Mouse (Mus musculus): ENCODE results near the gene Slc6a6.

Gene Slc6a6

GRCm38 (mm10) chr6:91704446-91704845 lies 20.6 kb downstream of the Slc6a6 start:
- no peak for DNase-seq

GRCm38 (mm10) chr6:91705651-91706050 lies 21.8 kb downstream of the Slc6a6 start:
- DNase-seq = no peak

GRCm38 (mm10) chr6:91706072-91706776 lies 22.4 kb downstream of the Slc6a6 start:
- no peak for DNase-seq

- peak; percentile 72 to 75 for DNase-seq
Measured at GRCm38 (mm10) chr6:91707276-91707885, 23.5 kb downstream of the Slc6a6 start.

- DNase-seq = peak; percentile 55 to 66
Measured at GRCm38 (mm10) chr6:91707886-91708564, 24.2 kb downstream of the Slc6a6 start.

GRCm38 (mm10) chr6:91708919-91709318 lies 25.1 kb downstream of the Slc6a6 start:
- DNase-seq = peak in 1 of 2 experiments; percentile 60

GRCm38 (mm10) chr6:91710345-91710930 lies 26.6 kb downstream of the Slc6a6 start:
- no peak for DNase-seq

GRCm38 (mm10) chr6:91712097-91712854 lies 28.4 kb downstream of the Slc6a6 start:
- no peak for DNase-seq

GRCm38 (mm10) chr6:91712855-91713331 lies 29.0 kb downstream of the Slc6a6 start:
- DNase-seq = no peak

- DNase-seq = no peak
Measured at GRCm38 (mm10) chr6:91713370-91713896, 29.6 kb downstream of the Slc6a6 start.

GRCm38 (mm10) chr6:91715023-91715422 lies 31.2 kb downstream of the Slc6a6 start:
- no peak for DNase-seq

GRCm38 (mm10) chr6:91715988-91716810 lies 32.3 kb downstream of the Slc6a6 start:
- DNase-seq = no peak

GRCm38 (mm10) chr6:91718067-91718466 lies 34.2 kb downstream of the Slc6a6 start:
- DNase-seq = no peak

- no peak for DNase-seq
Measured at GRCm38 (mm10) chr6:91718603-91719002, 34.8 kb downstream of the Slc6a6 start.

GRCm38 (mm10) chr6:91719042-91719747 lies 35.3 kb downstream of the Slc6a6 start:
- peak; percentile 69 to 74 for DNase-seq

GRCm38 (mm10) chr6:91719865-91720533 lies 36.1 kb downstream of the Slc6a6 start:
- peak; percentile 51 to 75 for DNase-seq

- DNase-seq = no peak
Measured at GRCm38 (mm10) chr6:91720588-91721214, 36.8 kb downstream of the Slc6a6 start.

- DNase-seq = no peak
Measured at GRCm38 (mm10) chr6:91721215-91721701, 37.4 kb downstream of the Slc6a6 start.

- DNase-seq = no peak
Measured at GRCm38 (mm10) chr6:91727361-91727760, 43.5 kb downstream of the Slc6a6 start.

Measured in cerebellum, postnatal 14 days (tissue).